Mouse (Mus musculus): ENCODE measurements around the gene Mea1.
A peak's percentile ranks its signal among the peaks of the same experiment; 100 is the strongest.

Mea1 gene

DNA sequence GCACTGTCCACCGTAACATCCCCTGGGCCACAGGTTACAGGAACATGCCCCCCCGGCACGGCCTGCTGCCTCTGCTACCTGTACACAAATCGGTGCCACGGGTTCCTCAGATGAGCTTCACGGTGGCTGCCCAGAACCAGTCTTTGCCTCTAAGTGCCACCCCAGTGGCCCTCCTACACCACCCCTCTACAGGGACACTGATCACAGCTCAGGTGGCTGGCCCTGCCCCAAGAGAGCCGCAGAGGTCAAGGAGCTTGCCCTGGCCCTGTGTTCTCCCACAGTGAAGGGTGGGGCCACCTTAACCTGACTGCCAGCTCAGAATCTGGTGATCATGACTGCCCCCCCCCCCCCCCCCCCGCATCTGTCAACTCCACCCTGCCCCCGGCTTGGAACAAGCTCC is at the start of gene Mea1:
TSS of gene Mea1 (plus strand) at position 378 of the 400 bp plus-strand sequence.
- no peak for DNase-seq (ENCODE audit: low spot score)

DNA sequence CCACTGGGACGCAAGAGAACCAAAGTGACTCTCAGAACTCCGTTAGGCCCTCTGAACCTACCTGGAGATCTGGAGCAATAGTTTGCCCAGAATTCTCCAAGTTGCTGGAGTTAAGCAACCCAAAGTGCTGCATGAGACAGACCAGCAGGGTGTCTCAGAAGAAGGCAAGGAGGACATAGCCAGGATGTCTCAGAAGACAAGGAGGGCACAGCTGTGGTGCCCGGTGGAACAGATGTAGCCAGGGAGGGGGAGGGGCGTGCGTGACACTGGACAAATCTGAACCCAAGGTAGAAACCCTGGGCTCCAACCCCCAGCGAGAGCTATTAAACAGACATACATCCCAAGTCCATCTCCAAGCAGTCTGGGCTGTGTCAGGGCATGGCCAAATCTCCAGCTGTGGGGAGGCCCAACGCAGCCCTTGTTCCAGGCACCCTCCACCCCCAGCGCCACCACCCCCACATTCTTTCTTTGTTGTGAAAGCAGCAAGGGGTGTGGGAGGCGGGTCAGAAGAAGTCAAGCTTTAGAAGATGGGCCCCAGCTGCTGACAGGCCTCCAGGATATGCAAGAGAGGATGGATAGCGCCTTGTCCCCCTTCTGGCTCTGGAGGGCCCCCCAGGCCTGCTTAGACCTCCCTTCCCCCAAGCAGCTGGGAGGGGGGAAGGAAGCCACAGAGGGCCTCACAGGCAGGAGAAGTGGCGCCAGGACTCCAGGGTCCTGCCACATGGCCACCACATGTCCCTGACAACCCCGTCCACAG is 48.7 kb upstream of the Mea1 start:
- no peak for DNase-seq (ENCODE audit: low spot score)

DNA sequence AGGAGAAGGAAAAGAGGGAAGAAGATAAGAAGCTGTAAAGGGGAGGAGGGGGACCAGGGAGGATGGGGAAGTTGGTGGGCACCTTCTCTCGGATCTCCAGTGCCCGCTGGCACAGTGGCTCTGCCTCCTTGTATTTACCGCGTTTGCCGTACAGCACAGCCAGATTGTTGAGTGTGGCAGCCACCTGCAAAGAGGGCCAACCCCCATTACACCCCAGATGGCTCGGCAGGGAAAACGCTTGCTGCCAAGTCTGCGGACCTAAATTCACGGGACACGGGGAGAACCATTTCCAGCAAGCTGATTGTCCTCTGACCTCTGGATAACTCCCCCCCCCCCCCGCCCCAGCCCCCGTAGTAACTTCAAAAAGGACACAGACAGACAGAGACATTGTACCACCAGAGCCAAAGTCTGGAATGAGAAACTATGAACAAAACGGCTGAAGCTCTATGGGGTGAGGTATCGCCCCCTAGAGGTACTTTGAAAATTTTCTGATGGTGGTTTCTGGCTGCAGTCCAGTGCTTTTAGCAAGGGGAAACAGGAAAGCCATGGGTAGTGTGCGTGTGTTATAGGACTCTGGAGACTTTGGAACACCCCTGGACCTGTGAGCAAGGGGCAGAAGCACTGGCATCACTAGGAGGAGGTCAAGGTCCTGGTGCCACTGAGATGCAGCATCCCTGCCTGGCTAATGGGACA is 41.6 kb upstream of the Mea1 start:
- DNase-seq (ENCODE audit: low spot score), result peak; percentile 56

DNA sequence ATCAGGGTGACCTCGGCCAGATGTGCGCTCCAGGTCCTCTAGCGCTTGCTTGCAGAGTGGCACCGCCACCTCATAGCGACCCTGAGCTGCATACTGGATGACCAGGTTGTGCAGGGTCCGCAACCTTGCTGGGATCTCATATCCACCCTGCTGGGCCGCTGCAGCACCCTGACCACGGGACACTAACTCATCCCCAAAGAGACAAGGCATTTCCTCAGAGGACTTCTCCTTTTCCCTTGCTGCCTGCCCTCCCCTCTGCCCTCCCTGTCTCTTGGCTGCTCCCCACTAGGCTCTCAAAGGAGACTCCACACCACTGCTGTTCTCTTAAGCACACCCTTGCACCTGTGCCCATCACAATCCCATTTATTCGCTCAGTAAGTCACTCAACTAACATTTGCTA is 38.7 kb upstream of the Mea1 start:
- DNase-seq (ENCODE audit: low spot score), result no peak

DNA sequence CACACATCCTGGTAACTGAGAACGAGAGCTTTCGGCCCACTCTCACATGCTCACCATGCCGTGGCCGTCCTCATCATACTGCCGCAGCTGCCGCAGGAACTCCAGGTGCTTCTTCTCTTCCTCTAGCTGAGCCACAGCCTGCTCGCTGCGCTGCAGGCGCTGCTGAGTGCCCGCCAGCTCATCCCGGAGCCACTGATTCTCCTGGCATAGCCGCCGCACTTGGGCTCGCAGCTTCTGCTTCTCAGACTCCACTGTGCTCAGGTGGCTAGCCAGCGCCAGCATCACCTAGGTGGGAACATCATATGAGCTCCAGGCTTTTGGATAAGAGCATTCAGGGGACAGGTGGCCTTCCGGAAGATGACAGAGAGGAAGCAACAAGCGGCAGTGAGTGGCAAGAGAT is 36.5 kb upstream of the Mea1 start:
- DNase-seq (ENCODE audit: low spot score), result no peak

DNA sequence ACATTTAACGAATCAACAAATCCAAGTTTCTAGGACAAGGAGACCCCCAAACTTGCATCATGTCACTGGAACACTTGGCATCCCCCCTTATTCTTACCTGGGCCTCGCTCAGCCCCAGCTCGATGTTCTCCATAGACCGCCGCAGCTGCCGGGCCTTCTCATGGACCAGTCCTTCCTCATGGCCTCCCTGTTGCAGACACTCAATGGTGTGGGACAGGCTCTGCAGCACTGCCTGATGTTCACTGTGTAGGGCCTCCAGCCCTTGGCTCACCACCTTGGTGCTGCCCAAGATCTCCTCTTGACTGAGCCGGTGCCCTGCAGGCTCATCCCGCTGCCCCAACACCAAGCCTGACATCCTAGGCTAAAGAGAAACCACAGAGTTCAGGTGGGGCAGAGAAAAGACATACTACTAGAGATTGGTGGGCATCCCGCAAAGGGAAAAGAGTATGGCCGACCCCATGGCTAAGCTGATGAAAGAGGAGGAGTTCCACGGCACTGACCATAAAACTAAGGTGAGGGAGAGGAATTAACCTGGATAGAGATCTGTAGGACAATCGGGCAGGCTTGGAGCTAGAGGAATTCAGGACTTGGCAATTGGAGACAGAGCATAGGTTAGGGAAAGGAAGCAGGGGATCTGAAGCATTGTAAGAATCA is 34.3 kb upstream of the Mea1 start:
- DNase-seq (ENCODE audit: low spot score), result no peak

DNA sequence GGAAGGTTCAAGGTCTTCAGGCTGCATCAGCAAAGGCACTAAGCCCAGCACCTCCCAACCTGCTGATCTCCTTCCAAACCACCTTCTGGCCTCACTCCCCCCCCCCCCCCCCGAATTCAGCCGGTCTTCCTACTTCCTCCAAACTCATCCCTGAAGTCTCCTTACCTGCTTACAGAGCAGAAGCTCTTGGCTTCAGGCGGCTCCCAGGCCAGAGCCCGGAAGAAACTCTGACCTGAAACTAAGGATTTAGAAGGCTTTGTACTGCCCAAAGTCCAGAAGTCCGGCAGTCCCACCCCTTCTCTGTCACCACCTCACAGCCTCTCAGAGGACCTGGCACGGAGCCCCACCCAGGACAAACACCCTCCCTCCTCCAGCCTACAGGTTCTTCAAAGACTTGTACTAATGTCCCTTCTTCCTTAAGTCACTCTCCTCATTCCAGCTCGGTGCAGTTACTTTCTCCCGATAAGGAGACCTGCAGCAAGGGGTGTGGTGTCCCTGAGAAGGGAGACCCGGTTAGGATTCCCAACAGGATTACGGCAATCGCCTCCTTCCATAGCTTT is 33.6 kb upstream of the Mea1 start:
- no peak for DNase-seq (ENCODE audit: low spot score)

DNA sequence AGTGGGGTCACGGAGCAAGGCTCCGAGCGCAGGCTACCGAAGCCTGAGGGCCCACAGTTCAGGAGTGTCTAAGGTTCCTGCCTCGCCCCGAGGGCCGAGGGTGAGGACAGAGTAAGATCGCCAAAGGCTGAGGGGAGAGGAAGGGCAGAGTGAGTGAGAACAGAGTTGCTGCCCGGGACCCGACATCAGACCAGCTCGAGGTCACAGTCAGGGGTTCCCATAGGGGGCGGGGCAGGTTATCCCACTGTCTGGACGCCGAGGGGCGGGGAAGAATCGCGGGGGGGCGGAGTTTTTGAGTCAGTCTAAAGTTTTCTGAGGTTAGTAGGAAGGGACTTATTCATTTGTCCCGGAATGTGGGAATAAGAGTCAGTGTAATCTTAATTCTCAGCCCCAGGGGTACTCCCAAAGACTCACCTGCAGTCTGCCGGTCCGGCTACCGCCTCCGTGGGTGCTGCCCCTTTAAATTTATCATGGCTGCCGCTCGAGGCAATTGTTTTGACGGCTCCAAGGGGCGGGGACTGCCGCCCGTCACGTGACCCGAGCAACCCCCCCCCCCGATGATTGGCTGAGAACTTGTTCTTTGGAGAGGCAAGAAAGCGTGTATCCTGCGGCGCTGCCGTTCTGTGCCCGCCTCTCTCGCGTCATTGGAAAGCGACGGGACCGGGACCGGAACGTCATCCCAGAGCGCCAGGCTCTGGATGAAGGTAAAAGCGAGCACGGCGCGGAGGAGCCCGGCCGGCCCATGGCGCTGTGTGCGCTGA is 32.9 kb upstream of the Mea1 start, which contains the start of the genes Klc4 and Mrpl2:
TSS of gene Klc4 (minus strand) at position 462 of the 761 bp plus-strand sequence.
TSS of gene Mrpl2 (plus strand) at position 669 of the 761 bp plus-strand sequence.
- DNase-seq (ENCODE audit: low spot score), result peak; percentile 98

DNA sequence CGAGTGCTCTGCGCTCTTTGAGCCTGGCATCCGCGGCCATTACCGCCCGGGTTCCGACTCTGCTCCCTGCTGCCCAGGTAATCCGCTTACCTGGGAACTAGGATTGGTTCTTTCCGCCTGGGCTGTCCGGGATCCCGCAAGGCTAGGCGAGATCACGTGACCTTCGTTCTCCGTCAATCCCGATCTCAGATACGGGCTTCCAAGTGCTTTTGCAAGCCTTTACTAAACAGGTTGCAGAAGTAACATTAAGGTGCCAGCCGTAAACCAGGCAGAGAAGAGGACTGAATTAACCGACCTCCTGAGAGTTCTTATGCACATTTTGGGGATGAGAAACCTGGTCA is 32.3 kb upstream of the Mea1 start:
- DNase-seq (ENCODE audit: low spot score), result no peak

DNA sequence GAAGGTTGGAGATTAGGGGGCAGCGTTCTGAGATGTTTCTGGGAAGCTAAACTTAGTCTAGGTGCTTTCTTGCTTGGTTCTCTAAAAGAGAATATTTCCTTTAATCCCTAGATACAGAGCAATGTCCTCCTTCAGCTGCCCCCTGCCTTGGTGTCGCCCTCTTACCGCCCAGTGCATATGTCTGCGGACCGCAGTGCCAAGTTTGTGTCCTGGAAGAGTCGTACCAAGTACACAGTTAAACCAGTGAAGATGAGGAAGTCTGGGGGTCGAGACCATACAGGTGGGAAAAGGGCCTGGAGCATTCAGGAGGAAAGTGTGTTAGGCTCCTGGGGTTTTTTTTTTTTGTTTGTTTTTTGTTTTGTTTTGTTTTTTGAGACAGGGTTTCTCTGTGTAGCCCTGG is 31.3 kb upstream of the Mea1 start:
- DNase-seq (ENCODE audit: low spot score), result no peak

DNA sequence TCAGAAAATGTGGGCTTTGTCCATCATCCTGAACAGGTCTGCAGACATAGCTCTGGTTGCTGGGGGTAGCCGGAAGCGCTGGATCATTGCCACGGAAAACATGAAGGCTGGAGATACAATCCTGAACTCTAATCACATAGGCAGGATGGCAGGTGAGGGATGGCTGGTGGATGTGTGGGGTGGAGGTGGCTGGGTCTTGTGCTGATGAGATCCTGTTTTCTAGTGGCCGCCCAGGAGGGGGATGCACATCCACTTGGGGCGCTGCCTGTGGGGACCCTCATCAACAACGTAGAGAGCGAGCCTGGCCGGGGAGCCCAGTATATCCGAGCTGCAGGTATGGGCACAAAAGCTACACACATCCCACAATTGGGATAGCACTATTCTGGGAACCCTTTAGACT is 30.2 kb upstream of the Mea1 start:
- DNase-seq (ENCODE audit: low spot score), result no peak

DNA sequence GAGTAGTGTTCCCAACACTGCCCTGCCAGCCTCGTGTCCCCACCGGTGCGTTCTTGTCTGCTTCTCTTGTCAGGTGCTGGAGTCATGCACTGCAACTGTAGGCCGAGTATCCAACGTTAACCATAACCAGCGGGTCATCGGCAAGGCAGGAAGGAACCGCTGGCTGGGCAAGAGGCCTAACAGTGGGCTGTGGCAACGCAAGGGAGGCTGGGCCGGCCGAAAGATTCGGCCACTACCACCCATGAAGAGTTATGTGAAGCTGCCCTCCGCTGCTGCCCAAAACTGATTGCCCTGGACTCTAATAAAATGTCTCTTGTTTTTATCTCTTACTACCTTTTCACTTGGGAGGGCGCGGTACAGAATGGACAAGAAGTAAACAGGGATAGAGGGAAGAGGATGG is 28.8 kb upstream of the Mea1 start:
- DNase-seq (ENCODE audit: low spot score), result no peak

DNA sequence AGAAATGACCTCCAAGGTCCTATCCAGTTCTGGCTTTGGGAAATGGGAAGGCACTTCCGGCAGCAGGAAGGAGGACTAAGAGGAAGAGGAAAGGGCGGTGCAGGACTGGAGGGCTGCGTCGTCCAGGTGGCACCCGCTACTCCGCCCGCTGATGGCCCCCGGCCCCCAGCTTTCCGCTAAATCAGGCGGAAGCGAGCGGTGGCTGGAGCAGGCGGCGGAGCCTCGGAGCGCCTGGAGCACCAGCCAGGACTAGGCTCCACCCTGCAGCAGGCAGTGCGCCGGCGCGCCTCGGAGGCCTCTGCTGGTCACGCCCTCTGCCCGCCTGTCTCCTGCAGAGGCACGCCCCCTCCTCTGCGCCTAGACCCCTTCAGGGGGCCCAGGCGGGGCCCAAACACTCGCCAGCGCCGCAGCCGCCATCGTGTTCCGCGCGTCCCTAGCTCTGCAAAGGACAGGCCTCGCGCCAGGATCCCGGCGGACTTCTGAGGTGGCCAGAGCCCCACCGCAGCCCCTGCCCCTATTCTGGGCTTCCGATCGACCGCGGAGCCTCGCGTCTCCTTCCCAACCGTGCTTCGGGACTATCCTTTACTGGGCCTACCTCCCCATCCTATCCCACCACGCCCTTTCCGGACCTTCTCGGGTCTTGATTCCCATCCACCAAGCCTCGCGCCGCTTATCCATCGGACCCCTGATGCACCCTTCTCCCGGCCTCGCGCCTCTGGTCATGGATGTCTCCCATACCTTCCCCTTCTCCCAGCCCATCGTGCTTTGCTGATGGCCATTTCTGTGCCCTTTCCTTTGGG is 28.2 kb upstream of the Mea1 start, which contains the start of gene Cul7:
TSS of gene Cul7 (plus strand) at position 106 of the 800 bp plus-strand sequence.
- peak; percentile 87 for DNase-seq (ENCODE audit: low spot score)

DNA sequence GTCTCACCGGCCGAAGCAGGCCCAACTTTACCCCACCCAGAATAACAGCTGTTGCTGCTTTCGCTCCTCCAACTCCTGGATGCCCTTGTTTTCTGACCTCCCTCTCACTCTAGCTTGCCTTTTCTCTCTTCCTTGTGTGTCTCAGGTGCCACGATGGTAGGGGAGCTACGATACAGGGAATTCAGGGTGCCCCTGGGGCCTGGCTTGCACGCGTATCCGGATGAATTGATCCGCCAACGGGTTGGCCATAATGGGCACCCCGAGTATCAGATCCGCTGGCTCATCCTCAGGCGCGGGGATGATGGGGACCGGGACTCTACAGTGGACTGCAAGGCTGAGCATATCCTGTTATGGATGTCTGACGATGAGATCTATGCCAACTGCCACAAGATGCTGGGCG is 27.3 kb upstream of the Mea1 start:
- DNase-seq (ENCODE audit: low spot score), result no peak

DNA sequence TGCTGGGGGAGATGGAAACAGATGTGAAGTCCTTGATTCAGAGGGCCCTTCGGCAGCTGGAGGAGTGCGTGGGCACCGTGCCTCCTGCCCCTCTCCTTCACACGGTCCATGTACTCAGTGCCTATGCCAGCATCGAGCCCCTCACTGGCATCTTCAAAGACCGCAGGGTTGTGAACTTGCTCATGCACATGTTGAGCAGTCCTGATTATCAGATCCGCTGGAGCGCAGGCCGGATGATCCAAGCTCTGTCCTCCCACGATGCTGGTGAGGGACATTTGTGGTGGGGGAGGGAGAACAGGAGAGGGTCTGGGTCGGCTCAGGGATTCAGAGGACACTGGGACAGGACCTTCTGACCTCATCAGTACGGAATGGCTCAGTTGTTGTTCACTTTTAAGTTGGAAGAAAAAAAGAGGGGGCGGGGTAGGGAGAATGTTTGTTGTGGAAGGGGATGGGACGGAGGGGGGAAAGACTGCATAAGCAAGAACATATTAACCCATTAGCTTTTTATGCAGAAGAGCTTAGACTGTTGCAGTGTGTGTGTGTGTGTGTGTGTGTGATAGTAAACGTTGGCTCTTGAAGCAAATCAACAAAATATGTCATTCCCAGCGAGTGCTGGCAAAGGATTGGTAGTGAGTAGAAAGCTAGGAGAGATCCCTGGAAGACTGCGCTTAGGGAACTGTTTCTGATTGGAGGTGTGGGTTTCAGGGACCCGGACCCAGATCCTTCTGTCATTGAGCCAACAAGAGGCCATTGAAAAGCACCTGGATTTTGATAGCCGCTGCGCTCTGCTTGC is 26.6 kb upstream of the Mea1 start:
- DNase-seq (ENCODE audit: low spot score), result no peak

DNA sequence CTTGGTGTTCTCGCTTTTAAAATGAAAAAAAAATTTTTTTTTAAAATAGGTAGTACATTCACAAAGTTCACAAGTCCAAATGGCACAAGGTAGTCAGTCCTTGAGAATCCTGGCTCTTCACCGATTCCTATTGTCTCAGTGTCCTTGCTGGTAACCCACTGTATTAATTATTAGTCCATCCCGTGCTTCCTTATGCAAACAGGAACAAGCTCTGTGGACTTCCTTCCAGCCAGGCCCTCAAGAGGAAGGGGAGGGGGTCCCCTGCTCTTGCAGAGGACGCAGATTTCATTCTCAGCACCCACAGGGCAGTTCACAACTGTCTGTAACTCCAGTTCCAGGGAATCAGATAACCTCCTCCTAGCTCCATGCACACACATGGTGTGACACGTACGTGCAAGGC is 22.5 kb upstream of the Mea1 start:
- DNase-seq (ENCODE audit: low spot score), result no peak

DNA sequence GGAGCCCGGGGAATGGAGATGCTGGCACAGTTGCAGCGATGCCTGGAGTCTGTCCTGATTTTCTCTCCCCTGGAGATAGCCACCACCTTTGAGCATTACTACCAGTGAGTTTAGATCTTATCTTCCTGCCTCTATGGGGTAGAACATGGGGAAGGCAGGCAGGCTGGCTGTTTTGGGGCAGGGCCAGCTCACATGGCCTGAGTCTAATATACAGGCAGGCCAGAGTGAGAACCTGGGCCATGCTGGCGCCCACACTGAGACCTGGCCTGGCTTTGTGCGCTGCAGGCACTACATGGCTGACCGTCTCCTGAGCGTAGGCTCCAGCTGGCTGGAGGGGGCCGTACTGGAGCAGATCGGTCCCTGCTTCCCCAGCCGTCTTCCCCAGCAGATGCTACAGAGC is 17.2 kb upstream of the Mea1 start:
- no peak for DNase-seq (ENCODE audit: low spot score)

DNA sequence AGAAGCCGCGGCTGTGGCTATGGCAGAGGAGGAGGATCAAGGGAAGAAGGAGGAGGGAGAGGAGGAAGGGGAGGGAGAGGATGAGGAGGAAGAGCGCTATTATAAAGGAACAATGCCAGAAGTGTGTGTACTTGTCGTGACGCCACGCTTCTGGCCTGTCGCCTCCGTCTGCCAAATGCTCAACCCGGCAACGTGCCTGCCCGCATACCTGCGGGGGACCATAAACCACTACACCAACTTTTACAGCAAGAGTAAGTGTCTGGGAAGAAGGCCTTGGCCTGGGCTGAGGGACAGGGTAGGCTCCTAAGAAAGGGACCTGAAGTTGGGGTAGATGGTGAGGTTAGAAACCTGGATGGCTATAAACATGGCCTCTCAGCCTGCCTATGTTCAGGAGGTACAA is 16.6 kb upstream of the Mea1 start:
- DNase-seq (ENCODE audit: low spot score), result no peak

DNA sequence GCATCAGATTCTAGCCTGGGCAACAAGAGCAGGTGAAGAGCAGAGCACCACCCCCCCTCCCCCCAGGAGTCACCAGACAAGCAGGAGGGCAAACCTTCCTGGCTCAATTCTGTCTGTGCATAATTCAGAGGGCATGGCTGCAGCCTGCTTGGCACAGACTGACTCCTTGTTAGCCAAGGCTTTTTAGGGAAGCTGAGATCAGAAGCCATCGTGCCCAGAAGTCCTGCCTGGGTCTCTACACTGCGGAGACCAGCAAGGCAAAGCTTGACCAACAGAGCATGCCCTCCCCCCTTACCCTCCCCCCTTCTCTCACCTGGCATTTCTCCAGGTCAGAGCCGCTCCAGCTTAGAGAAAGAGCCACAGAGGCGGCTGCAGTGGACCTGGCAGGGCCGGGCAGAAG is 15.9 kb upstream of the Mea1 start:
- DNase-seq (ENCODE audit: low spot score), result no peak

DNA sequence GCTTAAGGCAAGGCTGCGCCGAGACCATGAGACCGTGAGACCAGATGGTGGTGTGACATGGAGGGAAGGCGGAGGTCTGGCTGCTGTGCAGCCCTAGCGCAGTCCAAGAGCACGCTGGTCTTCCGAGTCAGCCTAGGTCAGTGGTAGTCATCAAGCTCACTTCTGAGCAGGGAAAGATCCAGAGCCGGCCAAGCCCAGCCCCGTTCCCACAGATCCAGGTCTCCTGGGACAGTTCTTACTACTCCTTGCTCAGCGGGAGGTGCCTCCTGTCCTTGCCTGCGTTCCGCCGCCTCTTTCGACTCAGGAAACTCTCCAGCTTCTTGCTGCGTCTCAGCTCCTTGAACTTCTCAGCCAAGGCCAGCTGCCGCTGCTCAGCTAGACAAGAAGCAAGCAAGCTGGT is 10.9 kb upstream of the Mea1 start:
- DNase-seq (ENCODE audit: low spot score), result no peak

Measured in T-cell, adult 2 months (primary cell).